Mouse (Mus musculus): ENCODE measurements around the gene Wipi2. TPM values are rescaled to one million over a fixed set of nuclear protein-coding genes. Genes with fewer than 3 reads are reported as not detected.

The Wipi2 gene
- polyA plus RNA-seq, 1 experiment = 41.8 TPM

DNA sequence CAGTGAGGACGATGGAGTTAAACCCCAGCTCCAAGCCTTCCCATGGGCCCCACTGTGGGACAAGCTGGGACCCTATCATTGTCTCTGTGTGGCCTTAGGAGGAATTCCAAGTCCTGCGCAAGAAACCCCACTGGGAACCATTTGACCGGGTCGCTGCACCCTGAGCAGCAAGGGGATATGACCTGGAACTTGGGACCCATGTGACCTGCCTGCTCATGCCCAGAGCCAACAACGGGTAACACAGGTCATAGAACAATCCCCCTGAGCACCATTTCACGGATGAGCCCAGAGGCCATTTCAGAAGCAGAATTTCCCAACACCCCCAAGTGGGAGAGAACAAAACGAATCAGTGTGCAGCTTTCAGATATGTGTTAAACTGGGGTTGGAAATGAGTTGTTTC is 23.1 kb upstream of the Wipi2 start:
- Histone ChIP-seq H3K4me1 (ENCODE audit: control insufficient read depth, insufficient read depth, low read length) (no peaks in the 10 kb centered on the region), H3K27ac (ENCODE audit: control insufficient read depth, insufficient read depth, low read depth, low read length, poor library complexity) (no peak overlapping the region), H3K4me3 (replicated peaks; ENCODE audit: control insufficient read depth, low read depth, low read length) (no peak overlapping the region)
- WGBS = 81% methylated on average over 7 of the region's 7 CpGs
- TF ChIP-seq POLR2A (IDR thresholded peaks at IDR 0.05; ENCODE audit: borderline replicate concordance, control insufficient read depth, low read depth, low read length) (no peak), CTCF (IDR thresholded peaks at IDR 0.05; ENCODE audit: control insufficient read depth, insufficient read depth, low read length) (no peak)

DNA sequence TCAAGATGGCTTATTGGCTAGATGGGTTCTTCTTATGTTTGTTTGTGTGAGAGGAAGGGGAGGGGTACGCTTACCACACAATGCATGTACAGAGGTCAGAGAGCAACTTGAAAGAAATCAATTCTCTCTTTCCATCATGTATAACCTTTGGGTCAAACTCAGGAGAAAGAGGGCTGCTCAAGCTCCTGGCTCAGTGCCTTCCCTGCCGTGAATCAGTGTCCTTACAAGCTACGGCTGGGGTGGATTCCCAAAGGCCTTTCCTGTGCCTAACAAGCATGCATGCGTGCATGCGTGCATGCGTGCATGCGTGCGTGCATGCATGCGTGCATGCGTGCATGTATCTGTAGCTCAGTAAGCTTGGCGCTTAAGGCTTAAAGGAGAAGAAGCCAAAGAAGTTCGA is 22.2 kb upstream of the Wipi2 start:
- Histone ChIP-seq H3K4me3 (replicated peaks; ENCODE audit: control insufficient read depth, low read depth, low read length) (no peak overlapping the region), H3K4me1 (ENCODE audit: control insufficient read depth, insufficient read depth, low read length) (no peaks in the 10 kb centered on the region), H3K27ac (ENCODE audit: control insufficient read depth, insufficient read depth, low read depth, low read length, poor library complexity) (no peak overlapping the region)
- WGBS = 86% methylated on average over 12 of the region's 12 CpGs
- TF ChIP-seq CTCF (IDR thresholded peaks at IDR 0.05; ENCODE audit: control insufficient read depth, insufficient read depth, low read length) (no peak), POLR2A (IDR thresholded peaks at IDR 0.05; ENCODE audit: borderline replicate concordance, control insufficient read depth, low read depth, low read length) (no peak)

DNA sequence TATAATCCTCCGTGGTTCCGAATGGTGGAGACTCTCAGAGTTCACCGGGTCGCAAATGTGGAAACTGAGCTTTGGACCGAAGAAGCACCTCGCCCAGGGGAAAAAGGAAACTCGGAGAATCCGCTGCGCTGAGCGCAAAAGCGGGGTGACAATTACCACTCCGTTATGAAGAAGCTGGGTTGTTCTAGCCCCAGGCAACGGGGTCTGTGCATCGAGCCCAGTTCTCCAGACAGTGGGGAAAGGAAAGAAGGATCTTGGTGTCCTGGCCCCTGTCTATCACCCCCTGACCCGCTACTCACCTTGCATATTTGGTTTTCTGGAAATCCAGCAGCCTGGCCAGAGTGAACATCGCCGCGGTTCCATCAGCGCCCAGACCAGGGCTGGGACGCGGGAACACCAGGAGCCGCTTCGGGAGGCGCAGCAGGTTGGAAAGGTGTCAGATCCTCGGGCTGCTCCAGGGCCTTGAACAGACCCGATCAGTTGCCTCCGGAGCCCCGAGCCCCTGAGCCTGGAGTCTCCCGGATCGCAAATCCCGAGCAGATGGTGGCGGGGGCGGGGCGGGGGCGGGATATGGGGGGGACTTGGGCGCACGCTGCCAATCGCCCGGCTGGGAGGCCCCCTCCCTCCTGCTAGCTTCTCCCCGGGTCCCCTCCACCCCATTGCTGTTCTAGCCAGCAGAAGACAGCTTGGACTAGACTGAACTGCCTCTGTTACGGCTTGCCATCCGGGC is 19.1 kb upstream of the Wipi2 start, which contains the start of gene Mmd2:
Gene Mmd2, minus strand, starts transcription at position 542 of the 730 bp plus-strand sequence.
- no peak for TF ChIP-seq CTCF (IDR thresholded peaks at IDR 0.05; ENCODE audit: control insufficient read depth, insufficient read depth, low read length)
- TF ChIP-seq POLR2A (IDR thresholded peaks at IDR 0.05; ENCODE audit: borderline replicate concordance, control insufficient read depth, low read depth, low read length) = no peak
- WGBS = 6% methylated on average over 42 of the region's 42 CpGs
- H3K4me3 ChIP-seq (replicated peaks; ENCODE audit: control insufficient read depth, low read depth, low read length) = no peak within 1 kb of the TSS
- H3K4me1 ChIP-seq (ENCODE audit: control insufficient read depth, insufficient read depth, low read length) = no peaks in the 10 kb centered on the region
- H3K27ac ChIP-seq (ENCODE audit: control insufficient read depth, insufficient read depth, low read depth, low read length, poor library complexity) = no peak within 1 kb of the TSS

- no peak for TF ChIP-seq POLR2A (IDR thresholded peaks at IDR 0.05; ENCODE audit: borderline replicate concordance, control insufficient read depth, low read depth, low read length)
- TF ChIP-seq CTCF (IDR thresholded peaks at IDR 0.05; ENCODE audit: control insufficient read depth, insufficient read depth, low read length) = no peak
- no peak overlapping the region for H3K4me3 ChIP-seq (replicated peaks; ENCODE audit: control insufficient read depth, low read depth, low read length)
- 18% methylated on average over 4 of the region's 4 CpGs for WGBS
Observed at GRCm38 (mm10) chr5:142608989-142609325, 18.5 kb upstream of the Wipi2 start.

GRCm38 (mm10) chr5:142610362-142610761 is 17.1 kb upstream of the Wipi2 start:
- WGBS = 79% methylated on average over 4 of the region's 4 CpGs

More at GRCm38 (mm10) chr5:142608989-142609325, 18.5 kb upstream of the Wipi2 start:
- Histone ChIP-seq H3K27ac (ENCODE audit: control insufficient read depth, insufficient read depth, low read depth, low read length, poor library complexity) (no peak overlapping the region), H3K4me1 (ENCODE audit: control insufficient read depth, insufficient read depth, low read length) (no peaks in the 10 kb centered on the region)

GRCm38 (mm10) chr5:142614513-142614912 is 13.0 kb upstream of the Wipi2 start:
- 65% methylated on average over 3 of the region's 3 CpGs for WGBS
- H3K4me3 ChIP-seq (replicated peaks; ENCODE audit: control insufficient read depth, low read depth, low read length) = no peak overlapping the region
- no peaks in the 10 kb centered on the region for H3K4me1 ChIP-seq (ENCODE audit: control insufficient read depth, insufficient read depth, low read length)
- TF ChIP-seq POLR2A (IDR thresholded peaks at IDR 0.05; ENCODE audit: borderline replicate concordance, control insufficient read depth, low read depth, low read length) = no peak
- no peak for TF ChIP-seq CTCF (IDR thresholded peaks at IDR 0.05; ENCODE audit: control insufficient read depth, insufficient read depth, low read length)
- H3K27ac ChIP-seq (ENCODE audit: control insufficient read depth, insufficient read depth, low read depth, low read length, poor library complexity) = no peak overlapping the region

More at GRCm38 (mm10) chr5:142610362-142610761, 17.1 kb upstream of the Wipi2 start:
- Histone ChIP-seq H3K27ac (ENCODE audit: control insufficient read depth, insufficient read depth, low read depth, low read length, poor library complexity) (no peak overlapping the region; the same call in 1 of the 2 replicates), H3K4me3 (replicated peaks; ENCODE audit: control insufficient read depth, low read depth, low read length) (no peak overlapping the region), H3K4me1 (ENCODE audit: control insufficient read depth, insufficient read depth, low read length) (no peaks in the 10 kb centered on the region)
- TF ChIP-seq CTCF (IDR thresholded peaks at IDR 0.05; ENCODE audit: control insufficient read depth, insufficient read depth, low read length) = no peak
- TF ChIP-seq POLR2A (IDR thresholded peaks at IDR 0.05; ENCODE audit: borderline replicate concordance, control insufficient read depth, low read depth, low read length) = no peak

DNA sequence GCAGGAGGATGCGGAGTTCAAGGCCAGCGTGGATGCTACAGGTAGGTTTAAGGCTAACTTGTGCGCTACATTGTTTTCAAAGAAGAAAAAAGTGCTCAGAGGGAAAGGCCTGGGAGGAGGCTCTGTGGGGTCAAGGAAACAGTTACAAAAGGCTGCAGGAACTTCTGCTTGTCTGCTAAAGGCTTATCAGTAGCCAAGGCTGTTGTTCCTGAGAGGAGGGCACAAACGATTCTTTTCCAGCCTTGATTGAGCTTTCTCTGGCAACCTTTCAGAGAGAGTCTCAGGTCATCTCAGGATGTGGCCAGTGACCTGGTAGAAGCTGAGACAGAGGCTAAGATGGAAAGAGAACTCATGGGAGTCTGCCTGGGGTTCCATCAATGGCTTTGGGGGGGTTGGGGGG is 11.9 kb upstream of the Wipi2 start:
- H3K4me1 ChIP-seq (ENCODE audit: control insufficient read depth, insufficient read depth, low read length) = no peaks in the 10 kb centered on the region

DNA sequence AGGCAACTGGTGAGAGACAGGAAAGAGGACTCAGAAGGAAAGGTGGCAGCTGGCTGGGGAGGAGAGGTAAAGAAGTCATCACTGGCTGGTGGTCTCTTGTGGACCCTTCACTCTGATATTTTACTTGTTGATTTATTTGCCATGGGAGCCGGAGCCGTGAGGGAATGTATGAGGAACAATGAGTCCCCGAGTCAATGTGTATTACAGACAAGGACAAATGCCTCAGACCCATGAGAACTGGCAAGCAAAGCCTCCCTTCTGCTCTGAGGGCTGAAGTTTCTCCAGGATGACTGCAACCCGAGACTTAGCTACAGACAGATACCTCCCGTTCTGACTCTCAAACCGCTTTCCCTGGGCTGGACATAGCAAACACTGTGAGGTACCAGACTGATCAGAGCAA is 11.2 kb upstream of the Wipi2 start:
- H3K4me3 ChIP-seq (replicated peaks; ENCODE audit: control insufficient read depth, low read depth, low read length) = no peak overlapping the region
- no peak for TF ChIP-seq POLR2A (IDR thresholded peaks at IDR 0.05; ENCODE audit: borderline replicate concordance, control insufficient read depth, low read depth, low read length)
- H3K4me1 ChIP-seq (ENCODE audit: control insufficient read depth, insufficient read depth, low read length) = no peaks in the 10 kb centered on the region
- no peak overlapping the region for H3K27ac ChIP-seq (ENCODE audit: control insufficient read depth, insufficient read depth, low read depth, low read length, poor library complexity)
- 40% methylated on average over 6 of the region's 6 CpGs for WGBS

More for the DNA sequence above, 11.9 kb upstream of the Wipi2 start:
- Histone ChIP-seq H3K27ac (ENCODE audit: control insufficient read depth, insufficient read depth, low read depth, low read length, poor library complexity) (no peak overlapping the region), H3K4me3 (replicated peaks; ENCODE audit: control insufficient read depth, low read depth, low read length) (no peak overlapping the region)
- TF ChIP-seq CTCF (IDR thresholded peaks at IDR 0.05; ENCODE audit: control insufficient read depth, insufficient read depth, low read length) = no peak
- TF ChIP-seq POLR2A (IDR thresholded peaks at IDR 0.05; ENCODE audit: borderline replicate concordance, control insufficient read depth, low read depth, low read length) = no peak
- WGBS = 73% methylated on average over 4 of the region's 4 CpGs
